Mouse (Mus musculus): ENCODE results near the gene Itsn1.

The Itsn1 gene

GRCm38 (mm10) chr16:91729066-91729482 is at the start of gene Itsn1:
Itsn1 (plus strand) TSS chr16:91729281.
- peak; percentile 96 to 97 for DNase-seq (ENCODE audit: low spot score in 2 of 2)

DNA sequence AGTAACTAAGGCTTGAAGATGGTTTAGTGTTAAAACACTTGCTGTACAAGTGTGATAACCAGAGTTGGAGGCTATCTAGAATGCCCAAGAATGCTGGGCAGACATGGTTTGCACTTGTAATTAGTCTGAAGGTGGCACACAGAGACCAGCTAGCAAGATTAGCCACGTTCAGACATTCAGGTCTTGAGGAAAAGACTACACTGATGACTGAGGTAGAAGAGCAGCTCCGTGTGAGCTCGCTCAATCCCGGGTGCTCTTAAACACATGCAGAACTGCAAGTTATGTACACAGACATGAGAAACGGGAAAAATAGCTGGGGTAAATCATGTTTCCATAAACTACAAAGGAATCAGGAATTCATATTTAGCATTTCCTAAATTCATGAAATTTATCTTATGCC is 48.4 kb upstream of the Itsn1 start:
- no peak for DNase-seq (ENCODE audit: low spot score in 2 of 2)

DNA sequence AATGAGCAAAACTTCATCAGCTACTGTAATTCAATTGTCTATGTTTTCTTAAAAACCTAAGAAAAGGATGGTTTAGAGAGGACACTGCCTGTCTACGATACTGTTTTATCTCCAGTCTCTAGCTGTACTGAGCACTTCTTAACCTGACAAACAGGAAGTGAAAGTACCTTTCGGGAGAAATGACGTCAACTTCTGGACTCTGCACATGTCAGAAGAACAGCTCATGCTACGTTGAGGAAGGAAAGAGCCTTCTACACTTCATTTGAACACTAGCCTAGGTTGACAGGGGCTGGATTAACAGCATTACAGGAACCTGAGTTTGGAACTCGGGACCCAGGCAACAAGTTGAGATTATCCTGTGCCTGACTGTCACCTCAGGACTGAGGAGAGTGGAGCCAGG is 43.6 kb upstream of the Itsn1 start:
- peak; percentile 53 to 62 for DNase-seq (ENCODE audit: low spot score in 2 of 2)

DNA sequence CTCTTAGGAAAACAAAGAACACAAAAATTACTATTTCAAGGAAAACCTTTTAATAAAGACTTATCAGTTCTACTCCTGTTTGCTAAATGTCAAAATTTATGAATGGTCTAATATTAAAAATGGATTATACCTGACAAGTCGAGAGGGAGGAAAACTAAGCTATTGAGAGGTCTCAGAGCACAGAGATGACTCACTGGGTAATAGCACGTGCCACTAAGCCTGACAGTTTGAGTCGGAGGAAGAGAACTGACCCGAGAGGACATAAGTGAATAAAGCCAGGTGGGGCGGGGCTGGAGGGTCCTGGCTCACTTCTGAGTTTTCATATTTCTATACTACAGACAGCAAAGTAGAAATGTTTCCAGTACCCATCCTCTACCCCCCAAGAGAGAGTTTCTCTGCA is 42.7 kb upstream of the Itsn1 start:
- DNase-seq (ENCODE audit: low spot score in 2 of 2): no peak

GRCm38 (mm10) chr16:91688023-91688618 is 41.0 kb upstream of the Itsn1 start:
- no peak for DNase-seq (ENCODE audit: low spot score in 2 of 2)

GRCm38 (mm10) chr16:91688619-91689334 is 40.3 kb upstream of the Itsn1 start, which contains the start of gene Donson:
Donson (minus strand) TSS chr16:91688770.
- peak; percentile 89 to 92 for DNase-seq (ENCODE audit: low spot score in 2 of 2)

GRCm38 (mm10) chr16:91689791-91690190 is 39.3 kb upstream of the Itsn1 start:
- DNase-seq (ENCODE audit: low spot score in 2 of 2): no peak

DNA sequence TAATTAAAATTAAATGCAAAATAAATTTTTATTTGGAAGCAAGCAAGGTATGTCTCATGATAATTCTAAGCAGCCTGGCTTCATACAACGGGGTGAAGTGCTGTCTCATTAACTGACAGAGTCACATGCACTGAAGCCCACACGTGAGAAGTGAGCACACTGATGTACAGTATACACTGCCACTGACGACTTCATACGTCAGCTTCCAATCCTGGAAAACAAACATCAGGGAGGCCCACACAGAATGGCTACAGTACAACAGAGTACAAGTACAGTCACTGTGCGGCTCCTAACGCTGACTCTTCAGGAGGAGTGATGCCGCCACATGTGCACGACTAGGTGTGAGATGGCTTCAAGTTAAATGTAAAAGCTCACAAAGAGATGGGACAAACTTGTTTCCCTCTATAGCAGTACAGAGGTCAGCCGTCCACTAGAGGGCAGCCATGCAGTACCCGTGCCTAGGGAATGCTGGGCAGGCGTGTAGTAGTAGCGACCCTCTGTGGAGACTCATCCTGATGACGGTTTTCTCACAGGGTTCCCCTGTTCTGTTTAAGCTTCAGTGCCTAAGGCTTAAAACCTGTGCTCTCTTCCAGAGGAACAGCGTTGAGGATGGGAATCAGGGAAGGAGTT is 34.5 kb upstream of the Itsn1 start:
- DNase-seq (ENCODE audit: low spot score in 2 of 2): peak; percentile 58 to 68

- no peak for DNase-seq (ENCODE audit: low spot score in 2 of 2)
These were observed 33.8 kb upstream of the Itsn1 start for GRCm38 (mm10) chr16:91695108-91695755.

GRCm38 (mm10) chr16:91698995-91699394 is 30.1 kb upstream of the Itsn1 start:
- DNase-seq (ENCODE audit: low spot score in 2 of 2): no peak

GRCm38 (mm10) chr16:91701908-91702307 is 27.2 kb upstream of the Itsn1 start:
- no peak for DNase-seq (ENCODE audit: low spot score in 2 of 2)

DNA sequence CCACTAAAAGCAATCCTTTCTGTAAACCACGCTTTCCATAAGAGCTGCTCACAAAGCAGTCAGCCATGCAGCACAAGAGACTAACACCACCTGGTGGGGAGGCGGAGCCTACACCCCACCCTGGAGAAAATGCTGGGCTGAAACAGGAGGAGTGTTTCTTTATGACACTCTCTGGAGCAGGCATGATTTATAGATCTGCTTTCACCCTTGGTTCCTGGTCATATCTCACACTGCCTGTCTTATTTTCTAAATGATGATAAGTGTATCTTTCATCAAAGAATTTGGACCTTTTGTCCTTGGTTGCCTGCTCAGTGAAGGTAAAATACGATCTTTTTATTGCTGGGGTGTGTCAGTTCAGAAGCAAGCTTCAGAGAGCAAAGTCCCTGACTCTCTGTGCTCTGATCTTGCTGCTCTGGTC is 26.3 kb upstream of the Itsn1 start:
- no peak for DNase-seq (ENCODE audit: low spot score in 2 of 2)

GRCm38 (mm10) chr16:91704603-91705340 is 24.3 kb upstream of the Itsn1 start:
- no peak for DNase-seq (ENCODE audit: low spot score in 2 of 2)

DNA sequence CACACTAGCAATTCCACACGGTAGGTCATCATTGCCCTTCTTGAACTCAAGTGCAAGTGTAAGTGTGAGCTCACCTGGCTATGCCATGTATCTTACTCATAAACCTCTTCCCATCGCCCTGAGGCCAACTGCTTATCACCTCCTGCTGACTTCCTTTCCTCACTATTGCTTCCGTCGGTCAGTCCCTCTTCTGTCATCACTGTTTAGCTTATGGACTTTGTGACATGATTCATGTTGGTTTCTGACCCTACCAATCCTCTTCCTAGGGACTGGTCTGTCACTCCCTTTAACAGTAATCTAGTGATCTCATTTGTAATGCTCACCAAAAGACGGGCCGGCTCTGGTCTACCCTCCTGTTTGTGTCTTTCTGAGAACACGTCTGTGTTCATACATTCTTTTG is 18.8 kb upstream of the Itsn1 start:
- DNase-seq (ENCODE audit: low spot score in 2 of 2): no peak

DNA sequence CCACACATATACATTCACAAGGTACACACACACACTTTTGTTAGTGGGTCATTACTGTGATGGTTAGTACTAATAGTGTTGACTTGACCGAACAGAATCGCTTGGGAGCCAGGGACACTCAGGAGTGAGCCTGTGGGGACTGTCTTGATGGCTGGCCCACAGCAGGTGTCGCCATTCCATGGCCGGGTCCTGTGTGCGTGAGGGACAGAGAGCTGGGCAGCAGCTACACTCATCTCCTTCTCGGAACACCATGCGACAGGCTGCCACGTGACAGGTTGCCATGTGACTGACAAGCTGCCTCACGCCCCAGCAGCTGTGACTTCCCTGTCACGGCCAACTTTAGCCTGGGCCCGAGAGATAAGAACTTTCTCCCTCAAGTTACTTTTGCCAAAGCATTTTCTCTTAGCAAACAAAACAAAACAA is 12.1 kb upstream of the Itsn1 start:
- no peak for DNase-seq (ENCODE audit: low spot score in 2 of 2)

- no peak for DNase-seq (ENCODE audit: low spot score in 2 of 2)
These were observed 11.7 kb upstream of the Itsn1 start for GRCm38 (mm10) chr16:91717399-91717798.

- DNase-seq (ENCODE audit: low spot score in 2 of 2): peak; percentile 45 to 61
These were observed 4.8 kb upstream of the Itsn1 start for GRCm38 (mm10) chr16:91724247-91724646.

DNA sequence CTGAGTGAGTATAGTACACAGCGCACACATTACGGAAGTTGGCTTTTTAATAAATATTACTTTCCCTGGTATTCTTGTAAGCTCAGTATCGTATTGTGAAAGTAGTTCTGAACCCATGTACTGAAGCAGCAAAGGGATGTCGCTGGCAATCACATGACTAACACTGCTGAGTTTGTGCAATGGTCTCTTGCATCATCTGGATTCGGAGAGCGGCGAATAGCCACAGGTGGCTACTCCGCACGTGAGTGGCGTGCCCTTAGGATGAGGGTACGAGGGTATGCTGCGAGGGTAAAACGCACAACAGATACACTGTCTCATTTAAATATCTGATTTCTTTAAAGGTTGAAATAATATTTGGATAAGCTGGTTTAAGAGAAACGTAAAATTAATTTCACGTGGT is 1.6 kb upstream of the Itsn1 start:
- no peak for DNase-seq (ENCODE audit: low spot score in 2 of 2)

- DNase-seq (ENCODE audit: low spot score in 2 of 2): peak; percentile 97
These were observed 687 bp upstream of the Itsn1 start, which contains the start of gene Cryzl1 for GRCm38 (mm10) chr16:91728123-91729065. Cryzl1 (minus strand) TSS chr16:91728975.

- DNase-seq (ENCODE audit: low spot score in 2 of 2): peak in 1 of 2 experiments; percentile 16
These were observed 850 bp downstream of the Itsn1 start for GRCm38 (mm10) chr16:91729821-91730441.
